Mouse (Mus musculus): ENCODE results near the gene Slc39a11. TPM values are rescaled to one million over a fixed set of nuclear protein-coding genes. Genes with fewer than 3 reads are reported as not detected.

The Slc39a11 gene
- total and polyA plus RNA-seq, 2 experiments from 2014 or later, result 40.4 to 62.5 TPM

DNA sequence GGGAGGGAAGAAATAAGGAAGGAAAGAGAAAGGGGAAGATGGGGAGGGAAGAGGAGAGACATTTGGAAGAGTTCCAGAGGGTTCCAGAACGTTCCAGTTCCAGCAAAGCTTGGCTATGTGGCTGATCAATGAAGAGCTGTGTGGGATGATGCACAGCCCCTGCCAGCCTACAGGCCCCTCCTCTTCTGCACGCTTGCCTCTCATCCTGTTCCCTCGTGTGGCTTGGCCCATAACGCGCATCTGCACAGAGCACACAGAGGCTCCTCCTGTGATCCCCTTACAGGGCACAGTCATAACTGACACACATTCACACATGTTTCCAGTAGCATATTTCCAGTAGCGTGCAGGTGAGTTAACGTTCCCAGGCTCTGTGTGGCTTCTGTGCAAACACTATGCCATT, 139.6 kb downstream of the Slc39a11 start:
- H3K9ac ChIP-seq (replicated peaks; ENCODE audit: low read length, poor library complexity, severe bottlenecking), result no peak overlapping the region
- no peak overlapping the region for H3K27ac ChIP-seq (ENCODE audit: low read depth, low read length)
- no peak overlapping the region for H3K4me3 ChIP-seq (ENCODE audit: low read depth, low read length)
- no peak overlapping the region for H3K4me2 ChIP-seq (ENCODE audit: low read depth, low read length, poor library complexity, severe bottlenecking)
- no peak for DNase-seq (ENCODE audit: low spot score)
- H3K9me3 ChIP-seq (ENCODE audit: low read length), result no peaks in the 10 kb centered on the region
- 65% methylated on average over 7 of the region's 7 CpGs for WGBS
- H3K36me3 ChIP-seq (ENCODE audit: insufficient read depth, low read length), result no peaks in the 10 kb centered on the region
- no peak for ATAC-seq (ENCODE audit: low FRiP score)
- TF ChIP-seq CTCF (IDR thresholded peaks at IDR 0.05), result no peak
- H3K4me1 ChIP-seq (ENCODE audit: insufficient read depth, low read length), result no peaks in the 10 kb centered on the region
- no peaks in the 10 kb centered on the region for H3K27me3 ChIP-seq (ENCODE audit: insufficient read depth, low read length)

DNA sequence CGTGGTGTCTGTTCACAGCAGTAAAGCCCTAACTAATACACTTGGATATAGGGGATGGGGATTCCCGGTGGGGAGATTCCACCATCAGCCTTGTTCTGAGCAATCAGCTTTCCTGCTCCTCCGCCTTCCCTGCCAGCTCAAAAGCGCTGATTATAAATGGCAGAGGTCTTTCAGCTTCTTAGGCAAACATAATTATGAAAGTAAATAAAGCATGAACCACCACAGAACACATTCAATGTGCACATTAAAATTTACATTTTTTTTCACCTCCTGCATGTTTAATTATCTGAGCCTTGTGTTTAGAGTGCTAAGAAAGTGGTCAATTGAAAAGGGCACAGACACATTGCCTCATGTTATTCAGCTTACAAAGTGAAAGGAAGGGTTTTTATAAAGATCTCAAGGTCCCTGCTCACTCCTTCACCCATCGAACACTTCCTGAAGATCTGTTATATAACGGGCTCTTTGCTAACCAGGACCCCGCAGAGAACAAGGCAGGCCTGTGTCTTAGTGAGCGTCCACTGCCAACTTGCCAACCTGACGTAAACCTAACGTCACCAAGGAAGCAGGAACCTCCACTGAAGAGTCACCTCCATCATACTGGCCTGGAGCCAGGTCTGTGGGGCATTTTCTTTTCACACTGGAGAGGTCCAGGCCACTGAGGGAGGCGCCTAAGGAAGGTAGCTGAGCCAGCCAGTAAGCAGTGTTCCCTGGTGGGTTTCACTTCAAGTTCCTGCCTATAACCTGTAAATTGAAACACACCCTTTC, 142.0 kb downstream of the Slc39a11 start:
- TF ChIP-seq CTCF (IDR thresholded peaks at IDR 0.05), result no peak
- Histone ChIP-seq H3K4me2 (ENCODE audit: low read depth, low read length, poor library complexity, severe bottlenecking) (no peak overlapping the region), H3K9me3 (ENCODE audit: low read length) (no peaks in the 10 kb centered on the region), H3K4me3 (ENCODE audit: low read depth, low read length) (no peak overlapping the region), H3K4me1 (ENCODE audit: insufficient read depth, low read length) (no peaks in the 10 kb centered on the region), H3K27me3 (ENCODE audit: insufficient read depth, low read length) (no peaks in the 10 kb centered on the region), H3K36me3 (ENCODE audit: insufficient read depth, low read length) (no peaks in the 10 kb centered on the region), H3K9ac (replicated peaks; ENCODE audit: low read length, poor library complexity, severe bottlenecking) (no peak overlapping the region), H3K27ac (ENCODE audit: low read depth, low read length) (no peak overlapping the region)
- no peak for DNase-seq (ENCODE audit: low spot score)
- no peak for ATAC-seq (ENCODE audit: low FRiP score)
- WGBS, result 64% methylated on average over 11 of the region's 11 CpGs

- no peaks in the 10 kb centered on the region for H3K36me3 ChIP-seq (ENCODE audit: insufficient read depth, low read length)
- no peak overlapping the region for H3K4me2 ChIP-seq (ENCODE audit: low read depth, low read length, poor library complexity, severe bottlenecking)
- H3K27me3 ChIP-seq (ENCODE audit: insufficient read depth, low read length), result no peaks in the 10 kb centered on the region
- H3K27ac ChIP-seq (ENCODE audit: low read depth, low read length), result no peak overlapping the region
- WGBS, result 92% methylated on average over 12 of the region's 12 CpGs
- no peak overlapping the region for H3K9ac ChIP-seq (replicated peaks; ENCODE audit: low read length, poor library complexity, severe bottlenecking)
- H3K4me1 ChIP-seq (ENCODE audit: insufficient read depth, low read length), result no peaks in the 10 kb centered on the region
- DNase-seq (ENCODE audit: low spot score) (no peak), ATAC-seq (ENCODE audit: low FRiP score) (no peak)
- no peak for TF ChIP-seq CTCF (IDR thresholded peaks at IDR 0.05)
- no peak overlapping the region for H3K4me3 ChIP-seq (ENCODE audit: low read depth, low read length)
- no peaks in the 10 kb centered on the region for H3K9me3 ChIP-seq (ENCODE audit: low read length)
These were observed 144.2 kb downstream of the Slc39a11 start for GRCm38 (mm10) chr11:113505551-113506160.

DNA sequence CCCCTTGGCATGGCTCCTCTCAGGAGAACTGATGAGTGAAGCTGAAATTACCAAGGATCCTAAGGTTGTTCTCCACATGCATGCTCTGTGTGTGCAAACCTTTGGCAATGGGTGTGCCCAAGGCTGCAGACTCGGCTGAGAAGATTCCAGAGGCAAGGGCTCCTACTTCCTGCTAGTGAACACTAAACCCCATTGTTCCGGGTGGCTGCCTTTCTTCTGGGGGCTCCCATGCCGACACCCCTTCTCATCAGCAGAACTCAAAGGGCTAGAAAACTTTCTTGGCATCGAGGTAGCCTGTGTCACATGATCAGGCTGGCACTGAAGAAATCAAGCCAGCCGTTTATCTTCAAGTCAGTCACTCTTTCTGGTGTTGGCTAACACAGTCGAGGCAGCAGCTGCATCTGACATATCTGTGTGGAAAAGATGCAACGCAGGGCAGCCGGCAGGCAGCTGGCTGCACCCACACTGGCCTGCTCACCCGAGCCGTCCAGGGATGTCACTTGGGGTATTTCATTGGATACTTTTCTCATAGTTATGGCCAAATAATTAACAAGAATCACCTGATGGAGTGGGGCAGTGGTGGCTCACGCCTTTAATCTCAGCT, 145.3 kb downstream of the Slc39a11 start:
- 70% methylated on average over 11 of the region's 11 CpGs for WGBS
- no peak overlapping the region for H3K4me3 ChIP-seq (ENCODE audit: low read depth, low read length)
- H3K4me1 ChIP-seq (ENCODE audit: insufficient read depth, low read length), result no peaks in the 10 kb centered on the region
- no peak overlapping the region for H3K4me2 ChIP-seq (ENCODE audit: low read depth, low read length, poor library complexity, severe bottlenecking)
- H3K36me3 ChIP-seq (ENCODE audit: insufficient read depth, low read length), result no peaks in the 10 kb centered on the region
- H3K27me3 ChIP-seq (ENCODE audit: insufficient read depth, low read length), result no peaks in the 10 kb centered on the region
- ATAC-seq (ENCODE audit: low FRiP score) (no peak), DNase-seq (ENCODE audit: low spot score) (no peak)
- no peaks in the 10 kb centered on the region for H3K9me3 ChIP-seq (ENCODE audit: low read length)
- H3K9ac ChIP-seq (replicated peaks; ENCODE audit: low read length, poor library complexity, severe bottlenecking), result no peak overlapping the region
- no peak overlapping the region for H3K27ac ChIP-seq (ENCODE audit: low read depth, low read length)
- no peak for TF ChIP-seq CTCF (IDR thresholded peaks at IDR 0.05)

DNA sequence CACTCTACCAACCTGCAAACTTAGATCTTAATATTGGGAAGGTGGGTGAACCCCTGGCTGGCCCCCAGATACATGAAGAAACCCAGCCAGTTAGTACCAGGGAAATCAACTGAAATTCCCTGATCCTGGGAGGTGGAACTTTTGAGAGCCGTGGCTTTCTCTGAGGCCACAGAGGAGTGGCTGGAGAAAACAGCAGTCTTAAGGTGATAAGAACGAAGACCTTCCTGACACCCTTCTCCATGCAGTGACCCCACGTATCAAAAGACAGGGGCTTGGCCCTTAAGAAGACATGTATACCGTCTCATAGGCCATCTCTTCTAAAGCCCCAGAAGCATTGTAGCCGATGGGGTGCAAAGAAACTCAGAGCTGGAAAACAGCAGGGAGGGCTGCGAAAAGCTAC, 146.9 kb downstream of the Slc39a11 start:
- H3K27me3 ChIP-seq (ENCODE audit: insufficient read depth, low read length), result no peaks in the 10 kb centered on the region
- no peaks in the 10 kb centered on the region for H3K9me3 ChIP-seq (ENCODE audit: low read length)
- H3K27ac ChIP-seq (ENCODE audit: low read depth, low read length), result no peak overlapping the region
- ATAC-seq (ENCODE audit: low FRiP score) (no peak), DNase-seq (ENCODE audit: low spot score) (no peak)
- 74% methylated on average over 6 of the region's 6 CpGs for WGBS
- H3K4me2 ChIP-seq (ENCODE audit: low read depth, low read length, poor library complexity, severe bottlenecking), result no peak overlapping the region
- H3K36me3 ChIP-seq (ENCODE audit: insufficient read depth, low read length), result no peaks in the 10 kb centered on the region
- H3K4me1 ChIP-seq (ENCODE audit: insufficient read depth, low read length), result no peaks in the 10 kb centered on the region
- H3K9ac ChIP-seq (replicated peaks; ENCODE audit: low read length, poor library complexity, severe bottlenecking), result no peak overlapping the region
- no peak for TF ChIP-seq CTCF (IDR thresholded peaks at IDR 0.05)
- H3K4me3 ChIP-seq (ENCODE audit: low read depth, low read length), result no peak overlapping the region

All from midbrain, postnatal 0 days (tissue).